Mouse (Mus musculus) v-Abl transformed pro-B cells (cell line): Measurements from ENCODE around the gene Agtpbp1.

Source experiments
- in situ Hi-C, 2 experiments: fragments of 400-800 bp; cut with MboI; formaldehyde crosslinking; loops; one replicate each; pipeline ENCODE4 v1.15.1; 2025; ENCODE audit not compliant: unreplicated experiment in 2 of 2

Gene Agtpbp1

DNA sequence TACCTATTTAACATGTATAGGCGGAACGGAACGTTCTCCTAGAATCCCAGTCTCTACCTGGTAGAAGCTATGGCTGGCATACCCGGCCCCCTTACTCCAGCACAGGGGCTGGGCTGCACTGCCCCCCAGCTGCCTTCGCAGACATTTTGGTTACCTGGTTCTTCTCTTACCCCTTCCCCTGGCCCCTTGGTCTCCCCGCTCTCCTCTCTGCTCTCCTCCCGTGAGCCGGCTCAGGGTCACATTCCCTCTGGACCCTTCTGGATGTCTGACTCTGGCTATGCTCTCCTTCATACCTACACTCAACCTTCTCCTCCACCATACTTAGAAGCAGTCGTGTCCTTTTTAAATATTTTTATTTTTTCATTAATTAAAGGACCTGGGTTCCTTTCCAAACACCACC is 546 bp downstream of the Agtpbp1 start:
- in situ Hi-C loops = no loop called here

DNA sequence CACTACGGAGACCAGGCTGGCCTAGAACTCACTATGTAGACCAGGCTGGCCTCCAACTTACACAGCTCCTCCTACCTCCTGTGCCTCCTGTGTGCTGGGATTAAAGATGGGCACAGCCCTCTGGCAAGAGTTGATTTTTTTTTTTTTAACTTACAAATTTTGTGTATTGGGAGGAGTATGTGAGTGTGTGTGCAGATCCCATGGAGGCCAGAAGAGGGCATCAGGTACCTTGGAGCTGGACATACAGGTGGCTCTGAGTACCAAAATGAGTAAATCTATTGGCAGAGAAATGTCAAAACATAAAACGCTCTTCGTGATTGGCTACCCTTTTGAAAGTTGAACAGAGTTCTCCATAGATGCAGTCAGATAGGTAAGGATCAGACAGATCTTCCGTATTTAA is 4.1 kb downstream of the Agtpbp1 start:
- in situ Hi-C loops = no loop called here

DNA sequence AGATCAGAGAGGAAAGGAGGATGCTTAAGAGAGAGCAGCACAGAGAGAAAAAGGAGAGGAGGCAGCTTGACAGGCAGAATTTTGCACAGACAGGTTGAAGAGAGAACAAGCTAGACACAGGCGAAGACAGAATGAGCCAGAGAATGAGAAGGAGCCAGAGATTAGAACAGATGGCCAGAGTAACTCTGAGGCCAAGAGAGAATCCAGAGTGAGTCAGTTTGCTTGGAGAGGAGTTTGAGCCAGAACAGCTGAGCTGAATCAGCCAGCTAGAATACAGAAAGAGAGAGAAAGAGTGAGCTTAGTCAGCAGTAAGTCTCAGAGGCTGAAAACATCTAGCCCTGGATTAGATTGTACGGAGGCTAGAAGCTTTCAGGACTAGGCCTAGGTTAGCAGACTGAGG is 12.5 kb downstream of the Agtpbp1 start:
- in situ Hi-C loops = no loop called here

DNA sequence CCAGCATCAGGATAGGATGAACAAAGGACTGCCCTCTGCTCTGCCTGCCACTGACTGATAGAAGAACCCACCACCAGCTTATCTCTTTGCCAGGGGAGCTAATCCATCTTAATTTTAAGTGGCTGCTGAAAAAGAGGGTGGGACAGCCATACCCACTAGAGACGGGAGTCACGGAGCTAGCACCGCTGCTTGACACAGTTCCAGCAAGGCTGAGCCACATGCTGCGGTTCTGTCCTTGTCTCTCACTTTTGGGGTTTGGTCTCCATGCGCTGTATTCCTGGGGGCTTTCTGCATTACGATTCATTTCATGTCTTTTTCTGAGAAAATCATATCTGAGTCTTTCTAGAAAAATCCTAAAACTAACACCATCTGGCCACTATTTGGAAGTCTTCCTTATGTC is 13.9 kb downstream of the Agtpbp1 start:
- in situ Hi-C loops = no loop called here

DNA sequence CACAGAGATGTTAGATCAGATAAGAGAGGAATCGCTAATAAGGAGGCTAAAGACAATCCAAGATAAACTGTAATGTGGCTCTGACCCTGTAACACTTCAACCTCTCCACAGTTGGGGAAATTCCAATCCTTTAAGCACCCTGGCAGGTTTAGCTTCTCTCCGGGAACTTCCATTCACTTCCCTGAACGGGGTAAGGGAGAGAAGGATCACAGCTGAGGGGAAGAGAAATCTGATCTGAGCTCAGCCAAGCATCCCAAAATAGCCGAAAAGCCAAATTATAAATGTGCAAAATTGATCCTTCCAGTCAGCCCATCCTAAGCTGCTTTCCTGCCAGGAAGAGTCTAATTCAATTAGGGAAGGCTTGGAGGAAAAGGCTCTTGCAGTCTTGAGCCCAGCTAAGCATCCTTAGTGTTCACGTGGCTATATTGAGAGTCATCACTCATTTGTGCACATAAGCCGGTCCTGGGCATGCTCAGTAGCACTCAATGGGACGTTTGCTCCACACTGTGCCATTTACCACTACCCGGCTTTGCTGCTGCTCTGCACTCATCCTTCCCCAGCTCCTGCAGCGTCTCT is 19.0 kb downstream of the Agtpbp1 start:
- in situ Hi-C loops = no loop called here

DNA sequence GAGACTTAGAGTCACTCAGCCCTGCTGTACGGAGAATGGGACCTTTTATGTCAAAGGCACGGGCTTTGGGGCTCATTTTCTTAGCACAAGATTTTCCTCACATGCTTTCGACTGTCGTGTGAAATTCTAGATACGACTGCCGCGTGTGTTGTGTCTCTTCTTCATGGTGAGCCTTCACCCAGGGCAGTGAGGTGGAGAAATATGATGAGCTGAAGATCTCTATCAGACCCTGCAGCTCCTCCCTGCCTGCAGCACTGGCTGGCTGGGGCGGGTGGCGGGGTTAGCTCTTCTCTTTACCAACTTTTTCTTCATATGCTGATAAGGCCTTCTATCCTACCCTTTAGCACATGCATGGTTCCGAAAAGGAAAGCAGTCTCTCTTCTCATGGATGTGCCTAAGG is 20.1 kb downstream of the Agtpbp1 start:
- in situ Hi-C loops = no loop called here

DNA sequence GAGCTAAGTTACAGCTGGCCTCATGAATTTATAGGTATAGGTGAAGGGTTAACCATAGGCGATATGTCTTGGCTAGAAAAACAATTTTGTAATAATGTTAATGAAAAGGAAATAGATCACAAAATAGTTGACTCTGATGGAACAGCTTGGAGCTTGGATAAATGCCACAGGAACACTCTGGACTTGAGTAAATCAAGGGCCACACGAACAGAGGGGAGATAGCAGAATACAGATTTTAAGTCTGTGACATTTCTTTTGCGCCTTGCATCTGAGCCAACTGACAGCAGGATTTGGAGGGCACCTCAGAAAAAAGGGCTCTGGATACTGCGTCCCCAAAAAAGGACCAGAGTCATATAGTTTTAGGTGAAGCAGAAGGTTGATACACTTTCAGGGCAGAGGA is 20.5 kb downstream of the Agtpbp1 start:
- in situ Hi-C loops = no loop called here

DNA sequence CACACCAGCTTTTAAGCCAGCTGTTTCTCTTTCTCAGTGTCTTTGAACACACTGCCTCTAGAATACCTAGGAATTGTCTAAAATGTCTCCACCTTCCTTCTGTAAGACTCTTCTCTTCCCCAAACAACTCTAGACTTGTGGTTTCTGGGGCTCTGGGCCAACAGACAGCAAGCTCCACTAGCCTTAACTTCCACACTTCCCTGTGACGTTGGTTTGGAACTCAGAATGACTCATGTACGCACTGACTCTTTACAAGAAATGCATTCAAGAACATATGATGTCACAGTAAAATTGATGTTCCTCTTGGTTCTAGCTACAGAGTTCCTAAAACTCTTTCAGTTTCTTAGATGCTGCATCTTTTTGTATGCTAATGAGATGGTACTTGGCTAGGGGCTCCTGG is 22.6 kb downstream of the Agtpbp1 start:
- in situ Hi-C loops = no loop called here

DNA sequence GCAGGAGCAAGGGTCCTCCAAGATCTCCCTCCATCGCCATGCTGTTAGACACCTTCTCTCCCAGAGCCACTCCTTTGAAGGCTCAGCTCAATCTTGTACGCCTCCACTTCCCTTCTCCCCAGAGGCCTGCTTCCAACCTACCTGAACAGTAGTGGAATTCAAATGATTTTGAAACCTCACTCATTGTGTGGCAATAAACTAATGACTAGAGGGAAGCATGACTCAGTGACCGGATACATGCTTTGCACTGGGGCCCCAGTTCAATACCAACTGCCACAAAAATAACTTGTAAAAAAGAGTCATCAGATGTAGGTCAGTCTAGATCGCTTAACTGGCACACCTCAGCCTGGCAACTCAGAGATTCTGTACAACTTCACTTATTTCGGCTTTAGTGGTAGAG is 26.3 kb downstream of the Agtpbp1 start:
- in situ Hi-C loops = no loop called here

DNA sequence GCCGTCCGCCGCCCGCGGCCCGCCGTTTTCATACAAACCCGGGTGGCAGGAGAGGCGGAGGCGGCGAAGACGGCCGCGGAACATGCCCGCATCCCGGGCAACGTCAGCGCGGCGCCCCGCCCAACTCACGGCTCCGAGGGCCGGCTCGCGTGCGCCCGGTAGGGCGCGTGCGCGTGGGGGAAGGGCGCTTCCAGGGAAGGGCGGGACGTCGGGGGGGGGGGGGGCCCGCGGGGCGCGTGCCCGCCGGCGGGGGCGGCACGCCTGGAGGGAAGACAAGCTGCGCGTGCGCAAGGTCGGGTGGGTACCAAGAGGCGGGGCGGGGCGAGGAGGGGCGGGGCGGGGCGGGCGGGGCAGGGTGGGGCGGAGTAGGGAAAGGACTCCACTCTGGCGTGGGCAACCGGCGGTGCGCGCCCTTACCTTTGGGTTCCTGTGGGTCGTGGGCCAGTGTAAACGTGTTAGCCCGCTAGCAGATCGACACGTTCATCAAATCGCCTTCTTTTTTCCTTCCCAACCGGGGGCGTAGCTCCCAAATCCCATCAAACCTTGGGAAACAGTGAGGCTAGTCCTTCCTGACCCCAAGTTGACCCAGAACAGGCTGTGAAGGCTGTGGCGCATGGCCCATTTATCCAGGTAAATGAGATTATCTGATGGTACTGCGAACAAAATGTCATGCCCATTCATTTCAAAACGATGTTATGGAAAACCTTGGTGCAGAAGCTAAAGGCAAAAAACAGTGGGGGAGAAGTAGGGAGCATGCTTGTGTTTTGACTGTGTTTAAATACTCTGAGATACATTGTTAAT is 27.6 kb downstream of the Agtpbp1 start:
- in situ Hi-C loops = no loop called here

DNA sequence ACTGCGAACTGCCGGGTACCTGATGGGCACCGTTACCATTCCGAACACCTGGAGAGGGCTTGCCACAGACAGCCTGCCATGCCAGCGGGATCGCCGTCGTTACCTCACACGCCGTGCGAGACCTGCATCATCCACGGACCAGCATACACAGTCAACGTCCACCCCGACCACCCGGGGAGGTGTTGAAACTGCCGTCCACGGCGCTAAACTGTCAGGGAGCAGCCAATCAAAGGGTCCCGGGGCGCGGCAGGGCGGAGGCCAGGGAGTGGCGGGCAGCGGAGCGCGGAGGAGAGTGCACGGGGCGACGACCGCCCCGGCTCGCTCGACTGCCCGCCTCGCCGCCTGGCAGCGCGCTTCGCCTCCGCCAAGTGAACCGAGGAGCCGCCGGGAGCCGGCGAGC is 28.4 kb downstream of the Agtpbp1 start:
- in situ Hi-C loops = no loop called here

DNA sequence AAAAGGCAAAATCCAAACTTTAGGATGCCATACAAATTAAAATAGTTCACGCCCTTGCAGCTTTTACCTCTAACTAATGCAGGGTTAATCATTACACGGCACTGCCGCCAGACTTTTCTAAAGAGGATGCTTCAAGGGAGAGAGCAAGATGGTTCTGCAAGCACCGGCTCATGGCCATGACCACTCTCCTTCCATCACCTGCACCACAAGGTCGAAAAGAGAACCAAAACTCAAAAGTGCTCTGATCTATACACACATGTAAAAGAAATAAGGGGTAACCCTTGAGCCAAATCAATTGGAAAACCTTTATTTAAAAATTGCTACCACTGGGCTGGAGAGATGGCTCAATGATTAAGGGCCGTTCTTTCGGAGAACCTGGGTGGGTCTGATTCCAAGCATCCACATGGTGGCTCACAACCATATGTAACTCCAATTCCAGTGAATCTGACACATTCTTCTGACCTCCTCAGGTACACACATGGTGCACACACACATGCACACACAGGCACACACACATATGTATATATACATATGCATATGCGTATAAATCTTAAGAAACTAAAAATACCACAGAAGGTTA is 29.3 kb downstream of the Agtpbp1 start:
- in situ Hi-C loops = no loop called here

DNA sequence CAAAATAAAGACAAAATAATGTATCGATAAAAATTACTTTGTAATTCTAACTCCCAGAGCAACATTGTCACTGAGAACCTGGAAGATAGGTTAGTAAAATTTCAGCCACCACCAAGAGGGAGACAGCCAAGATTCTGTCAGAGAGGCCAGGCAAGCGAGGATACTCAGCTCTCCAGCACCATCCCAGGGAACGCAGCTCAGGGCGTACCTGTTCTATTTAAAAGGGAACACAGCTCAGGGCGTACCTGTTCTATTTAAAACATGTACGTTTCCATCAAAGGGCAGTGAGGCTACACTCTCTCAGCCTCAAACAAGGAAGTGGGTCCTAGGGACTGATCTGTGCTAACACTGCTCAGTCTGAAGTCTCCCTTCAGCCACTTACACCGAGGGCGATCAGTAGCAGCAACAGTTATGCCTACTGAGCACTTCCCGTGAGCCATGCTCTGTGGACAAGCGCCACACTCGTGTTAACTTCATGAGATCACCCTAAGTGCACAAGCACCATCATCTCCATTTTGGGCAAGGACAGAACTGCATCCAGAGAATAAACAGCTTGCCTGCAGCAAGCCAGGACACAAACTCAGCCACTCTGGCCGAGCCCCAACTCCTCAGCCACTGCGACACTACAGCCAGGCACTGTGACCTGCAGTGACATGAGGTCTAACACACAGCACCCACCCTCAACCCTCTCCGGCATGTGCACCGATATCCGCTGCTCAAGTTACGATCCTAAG is 30.1 kb downstream of the Agtpbp1 start:
- in situ Hi-C loops = no loop called here

DNA sequence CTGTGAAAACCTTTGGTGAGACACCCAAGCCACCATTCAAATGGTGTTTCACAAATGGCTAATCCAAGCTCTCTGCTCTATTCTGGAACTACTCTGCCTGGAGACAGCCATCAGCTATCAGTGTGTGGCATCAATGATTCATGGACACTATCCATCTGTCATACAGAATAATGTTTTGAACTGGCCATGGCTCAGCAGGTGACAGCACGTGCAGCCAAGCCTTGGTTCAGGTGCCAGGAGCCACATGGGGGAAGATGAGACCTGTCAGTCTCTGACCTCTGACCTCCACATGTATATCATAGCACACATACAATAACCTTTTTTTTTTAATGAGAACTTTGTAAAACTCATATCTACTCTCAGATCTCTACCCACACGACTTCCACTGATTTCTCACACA is 32.3 kb downstream of the Agtpbp1 start:
- in situ Hi-C loops = no loop called here

DNA sequence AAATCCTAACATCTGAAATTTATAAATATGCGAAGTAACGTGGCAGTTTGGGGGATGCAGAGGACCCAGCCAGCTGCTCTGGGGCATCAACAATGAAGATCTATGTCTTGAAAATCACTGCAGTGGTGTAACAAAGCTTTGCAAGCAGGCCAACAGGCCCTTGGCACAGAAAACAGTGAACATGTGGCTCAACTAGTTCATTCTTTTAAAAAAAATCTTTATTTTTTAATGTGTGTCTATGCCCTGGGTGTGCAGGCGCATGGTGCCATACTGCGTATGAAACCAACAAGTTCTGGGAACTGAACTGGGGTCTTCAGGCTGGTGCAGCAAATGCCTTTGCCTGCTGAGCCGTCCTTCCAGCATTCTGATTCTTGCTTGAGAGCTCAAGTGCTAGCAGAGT is 32.7 kb downstream of the Agtpbp1 start:
- in situ Hi-C loops = no loop called here

DNA sequence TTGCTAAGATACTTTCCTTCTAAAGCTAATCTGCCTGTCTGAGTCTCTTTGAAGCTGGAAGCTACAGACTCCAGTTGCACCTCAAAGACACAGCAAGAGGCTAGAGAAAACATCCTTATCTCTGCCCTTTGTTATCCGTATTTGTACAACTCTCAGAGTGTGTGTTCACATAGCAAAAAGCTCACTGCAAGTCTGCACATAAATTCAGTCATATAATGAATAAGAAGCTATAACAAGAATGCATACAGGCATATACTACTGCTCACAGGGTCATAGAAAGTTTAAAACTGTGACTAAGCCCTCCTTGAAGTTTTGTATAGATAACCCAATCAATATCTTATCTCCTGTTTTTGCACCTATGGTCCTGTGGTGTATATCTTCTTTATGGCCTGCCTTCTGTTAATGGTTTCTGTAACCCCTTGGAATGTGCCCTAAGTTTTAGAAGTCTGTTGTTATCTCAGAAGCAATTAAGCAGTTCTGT is 35.7 kb downstream of the Agtpbp1 start:
- in situ Hi-C loops = no loop called here

DNA sequence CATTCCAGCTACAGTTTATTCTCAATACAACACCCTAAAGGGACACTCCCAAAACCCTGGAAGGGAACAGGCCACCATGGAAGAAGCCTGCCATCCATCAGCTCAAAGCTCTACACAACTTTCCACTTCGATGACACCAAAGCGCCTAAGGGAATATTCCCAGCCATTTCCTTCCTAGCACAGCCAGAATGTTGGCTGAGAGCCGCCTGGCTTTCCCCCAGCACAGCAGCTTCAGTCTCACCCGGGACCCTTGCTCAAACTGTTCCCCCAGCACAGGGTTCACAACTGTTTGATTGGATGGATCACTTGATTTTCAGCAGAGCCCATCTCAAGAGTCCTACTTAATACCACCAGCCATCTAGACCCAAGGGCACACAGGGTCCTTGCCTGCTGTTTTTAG is 37.3 kb downstream of the Agtpbp1 start:
- in situ Hi-C loops = no loop called here

DNA sequence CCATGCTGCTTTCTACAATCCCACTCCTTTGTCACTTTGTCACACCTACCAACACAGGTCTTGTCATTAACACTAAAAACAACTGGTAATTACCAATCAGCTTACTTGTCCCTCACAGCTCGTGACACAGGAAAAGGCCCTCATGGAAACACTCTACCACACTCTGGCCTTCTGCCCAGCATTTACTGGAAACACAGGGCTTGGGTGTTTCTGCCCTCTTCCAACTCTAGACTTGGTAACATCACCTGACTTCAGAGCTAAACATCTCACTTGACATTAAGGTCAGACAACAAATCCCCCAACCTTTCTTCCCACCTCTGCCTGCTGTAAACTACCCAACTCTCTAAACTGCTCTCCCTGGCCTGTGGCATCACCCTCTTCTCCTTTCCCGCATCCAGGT is 37.9 kb downstream of the Agtpbp1 start:
- in situ Hi-C loops = no loop called here

DNA sequence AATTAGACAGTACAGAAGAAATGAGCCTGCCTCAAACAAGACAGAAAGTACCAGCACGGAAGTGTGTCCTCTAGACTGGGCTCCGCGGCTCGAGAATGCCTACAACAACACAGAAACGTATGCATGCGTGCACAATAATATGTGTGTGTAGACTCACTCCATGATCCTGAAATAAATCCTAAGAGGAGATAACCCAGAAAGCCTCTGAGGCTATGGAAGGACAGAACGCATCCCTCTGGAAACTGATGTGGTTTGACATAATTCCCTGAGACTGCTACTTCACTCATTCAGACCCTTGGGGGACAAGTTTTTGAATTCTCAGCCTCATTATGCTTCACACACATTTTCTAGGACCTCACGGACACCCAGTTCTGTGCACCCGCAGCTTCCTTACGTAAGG is 42.6 kb downstream of the Agtpbp1 start:
- in situ Hi-C loops = no loop called here

DNA sequence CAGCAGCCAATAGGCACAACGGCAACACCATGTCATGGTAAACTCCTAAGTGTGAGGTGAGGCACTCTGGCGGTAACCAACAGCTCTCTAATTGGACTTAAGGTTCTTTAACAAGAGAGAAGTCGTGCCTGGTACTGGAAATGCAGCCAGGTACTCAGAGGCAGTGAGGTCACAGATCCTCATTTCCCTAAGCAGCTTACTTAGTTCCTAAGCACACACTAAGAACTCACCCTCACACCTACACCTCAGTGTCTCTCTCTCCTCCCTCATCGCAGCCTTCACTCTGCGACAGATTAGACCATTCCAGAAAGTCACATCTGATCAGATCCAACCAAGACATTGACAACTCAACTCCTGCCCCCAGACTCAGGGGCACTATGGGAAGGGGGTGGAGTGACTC is 45.0 kb downstream of the Agtpbp1 start:
- in situ Hi-C loops = no loop called here

DNA sequence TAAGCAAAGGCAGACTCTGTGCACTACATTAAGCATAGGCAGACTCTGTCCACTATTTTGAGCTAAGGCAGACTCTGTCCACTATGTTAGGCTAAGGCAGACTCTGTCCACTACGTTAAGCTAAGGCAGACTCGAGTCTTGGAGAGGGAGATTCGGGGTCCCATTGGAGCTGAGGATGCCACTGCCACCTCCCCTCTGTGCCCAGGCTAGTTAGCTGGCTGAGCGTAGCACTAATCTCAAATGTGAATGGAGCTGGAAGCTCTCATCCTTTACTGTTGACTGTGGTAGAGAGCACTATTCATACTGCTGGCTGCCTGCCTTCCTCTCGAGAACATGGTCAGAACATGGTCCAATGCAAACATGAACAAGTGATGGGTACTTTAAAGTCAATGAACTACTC is 46.4 kb downstream of the Agtpbp1 start:
- in situ Hi-C loops = no loop called here
